Mouse (Mus musculus) layer of hippocampus, adult 2 months (tissue): Measurements from ENCODE around the gene Asb18. TPM values are rescaled to one million over a fixed set of nuclear protein-coding genes. Genes with fewer than 3 reads are reported as not detected.

Experiments
- DNase-seq, 2 experiments: peaks; one replicate each; pipeline ENCODE4 v3.0.0; 2022; ENCODE audit warnings: low spot score in 2 of 2
- H3K27ac ChIP-seq: fragments of 200-600 bp; 2 replicates; pipeline ENCODE4 v1.8.1; 2022
- H3K4me3 ChIP-seq: fragments of 200-600 bp; 2 replicates; pipeline ENCODE4 v1.8.1; 2022; ENCODE audit warnings: mild to moderate bottlenecking
- CTCF ChIP-seq: fragments of 200-600 bp; conservative IDR thresholded peaks from 2 replicates; pipeline ENCODE4 v1.8.1; 2022; ENCODE audit warnings: antibody characterized with exemption, mild to moderate bottlenecking, moderate library complexity
- total RNA-seq, 2 experiments: library from RNA; stranded (reverse); gene quantifications; 2 replicates each; pipeline ENCODE4 v1.2.3; 2021

The Asb18 gene
- total RNA-seq, 2 experiments from 2014 or later: 2.5 to 3.2 TPM

DNA sequence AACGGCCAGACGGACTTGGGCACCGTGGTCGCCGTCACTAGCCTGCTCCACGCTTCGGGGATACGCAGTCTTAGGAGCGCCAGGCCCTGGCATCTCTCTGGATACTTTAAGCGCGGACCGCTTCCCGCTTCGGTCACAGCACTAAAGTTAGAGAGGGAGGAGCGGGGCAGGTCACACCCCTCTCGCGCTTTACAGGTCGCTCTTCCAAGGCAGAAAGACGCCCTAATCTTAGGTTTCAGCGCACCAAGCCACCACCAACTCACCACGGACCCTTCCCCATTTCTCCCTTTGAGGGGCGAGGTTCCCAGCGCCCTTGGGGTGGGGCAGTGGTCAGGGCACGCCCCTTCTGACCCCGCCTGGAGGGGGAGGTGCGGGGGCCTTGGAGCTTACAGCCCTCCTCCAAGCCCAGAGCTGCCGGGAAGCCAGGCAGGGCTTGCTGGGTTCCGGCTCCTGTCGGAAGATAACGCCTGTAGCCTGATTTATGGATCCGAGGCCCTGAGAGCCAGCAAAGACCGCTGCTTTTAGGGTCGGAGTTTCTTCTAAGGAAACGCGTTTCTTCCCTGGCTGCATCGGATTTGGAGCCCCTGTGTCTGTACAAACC, 87.3 kb downstream of the Asb18 start:
- DNase-seq: no peak
- H3K4me3 ChIP-seq: no peak overlapping the region; the same call in 1 of the 2 replicates
- H3K27ac ChIP-seq: no peak overlapping the region
- TF ChIP-seq CTCF: no peak

DNA sequence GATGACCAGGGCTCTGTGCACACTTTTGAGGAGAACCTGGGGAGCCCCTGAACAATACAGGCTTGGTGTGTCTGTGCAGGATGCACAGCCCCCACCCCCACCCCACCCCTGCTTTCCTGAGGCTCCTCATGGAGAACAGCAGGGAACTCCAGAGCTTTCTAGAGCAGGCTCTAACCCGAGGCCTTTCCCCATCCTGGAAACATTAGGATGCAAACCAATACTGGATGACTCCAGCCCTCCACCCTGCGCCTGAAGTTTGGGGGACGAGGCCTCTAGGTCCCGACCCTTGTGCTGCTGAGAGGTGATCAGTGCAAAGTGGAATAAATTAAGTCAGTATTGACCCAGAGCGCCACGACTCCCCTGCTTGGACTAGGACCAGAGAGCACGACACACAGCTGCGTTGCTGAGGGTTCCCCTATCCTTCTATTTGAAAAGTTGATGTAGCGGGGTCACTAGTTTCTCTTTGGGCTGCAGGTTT, 87.8 kb downstream of the Asb18 start:
- no peak overlapping the region for H3K27ac ChIP-seq
- no peak for DNase-seq
- TF ChIP-seq CTCF: no peak
- H3K4me3 ChIP-seq: no peak overlapping the region

DNA sequence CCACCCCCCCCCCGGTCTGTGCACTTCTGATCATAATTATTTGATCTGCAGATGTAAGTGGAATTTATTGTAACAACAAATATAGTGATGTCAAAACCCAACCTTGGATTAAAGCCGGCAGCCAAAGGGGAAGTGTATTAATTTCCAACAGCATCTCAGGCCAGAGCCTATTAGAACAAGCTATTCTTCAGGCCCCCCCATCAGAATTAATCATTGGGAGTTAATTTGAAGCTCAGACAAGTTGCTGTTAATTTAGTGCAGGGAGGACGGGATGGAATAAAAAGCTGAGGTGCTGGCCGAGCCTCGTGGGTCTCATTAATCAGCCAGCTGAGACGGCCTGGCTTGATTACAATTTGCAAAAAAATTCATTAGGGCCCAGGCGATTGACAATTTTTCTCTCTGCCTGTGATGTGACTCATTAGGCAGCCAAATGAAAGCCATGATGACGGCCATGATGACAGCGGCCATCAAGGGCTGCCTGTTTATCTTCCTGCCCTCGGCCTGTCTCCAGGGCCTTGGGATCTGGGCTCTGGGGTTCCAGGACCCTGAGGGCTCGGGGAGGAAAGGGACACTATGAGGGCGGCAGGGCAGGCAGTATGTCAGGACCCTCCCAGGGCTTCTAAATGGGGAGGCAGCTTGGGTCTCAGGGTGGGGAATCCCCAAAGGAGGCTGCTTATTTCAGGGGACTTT, 88.8 kb downstream of the Asb18 start:
- no peak for DNase-seq
- H3K4me3 ChIP-seq: no peak overlapping the region
- H3K27ac ChIP-seq: no peak overlapping the region
- no peak for TF ChIP-seq CTCF

DNA sequence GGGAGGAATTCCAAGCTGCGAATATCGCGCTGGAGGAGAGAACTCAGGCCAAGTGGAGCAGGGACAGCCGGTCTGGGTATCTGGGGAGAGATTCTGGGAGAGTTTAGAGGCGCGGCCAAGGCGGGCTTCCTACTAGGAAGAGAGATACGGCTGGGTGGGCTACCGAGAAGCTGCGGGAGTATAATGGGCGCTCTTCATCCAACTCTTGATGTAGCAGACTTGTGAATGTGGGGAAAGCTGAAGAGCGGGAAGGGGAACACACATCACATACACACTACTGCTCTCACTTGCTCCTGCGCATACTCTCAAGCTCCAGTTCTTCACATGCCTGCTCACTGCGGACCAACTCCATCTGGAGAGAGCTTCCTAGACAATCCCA, 90.8 kb downstream of the Asb18 start:
- Histone ChIP-seq H3K27ac (no peak overlapping the region), H3K4me3 (no peak overlapping the region)
- DNase-seq: no peak
- no peak for TF ChIP-seq CTCF

DNA sequence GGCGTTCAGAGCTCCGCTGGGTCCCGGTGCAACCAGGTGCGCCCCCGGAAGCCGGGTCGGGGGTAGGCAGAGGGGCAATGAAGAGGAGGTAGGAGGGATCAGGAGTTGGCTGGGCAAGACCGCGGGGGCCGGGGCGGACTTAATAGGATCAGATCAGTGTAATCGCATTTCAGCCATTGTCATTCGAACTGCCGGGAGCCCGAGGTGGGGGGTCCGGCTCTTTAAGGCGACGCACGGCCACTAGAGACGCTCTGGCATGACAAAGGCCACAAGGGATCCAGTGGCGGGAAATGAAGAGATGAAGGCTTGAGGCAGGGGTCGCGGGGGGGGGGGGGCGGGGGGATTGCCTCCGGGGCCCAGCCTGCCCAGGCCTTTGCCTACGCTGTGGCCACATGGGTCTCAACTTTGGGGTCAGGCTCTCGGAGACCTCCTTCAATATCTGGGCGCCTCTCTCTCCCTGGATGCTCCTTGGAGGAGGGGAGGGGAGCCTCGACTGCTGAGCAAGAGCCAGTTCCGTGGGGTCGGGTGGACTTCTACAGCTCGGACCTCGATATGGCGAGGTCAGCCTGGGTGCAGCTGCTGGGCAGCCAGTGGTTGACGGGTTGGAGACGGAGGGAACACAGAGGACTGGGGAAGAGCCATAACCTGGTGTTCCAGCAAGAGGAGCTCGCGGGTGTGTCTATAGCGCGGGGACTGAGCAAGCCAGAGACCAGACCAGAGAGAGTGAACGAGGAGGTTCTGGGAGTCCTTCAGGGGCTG, 91.4 kb downstream of the Asb18 start:
- Histone ChIP-seq H3K27ac (no peak overlapping the region), H3K4me3 (no peak overlapping the region)
- DNase-seq: no peak
- TF ChIP-seq CTCF: no peak

DNA sequence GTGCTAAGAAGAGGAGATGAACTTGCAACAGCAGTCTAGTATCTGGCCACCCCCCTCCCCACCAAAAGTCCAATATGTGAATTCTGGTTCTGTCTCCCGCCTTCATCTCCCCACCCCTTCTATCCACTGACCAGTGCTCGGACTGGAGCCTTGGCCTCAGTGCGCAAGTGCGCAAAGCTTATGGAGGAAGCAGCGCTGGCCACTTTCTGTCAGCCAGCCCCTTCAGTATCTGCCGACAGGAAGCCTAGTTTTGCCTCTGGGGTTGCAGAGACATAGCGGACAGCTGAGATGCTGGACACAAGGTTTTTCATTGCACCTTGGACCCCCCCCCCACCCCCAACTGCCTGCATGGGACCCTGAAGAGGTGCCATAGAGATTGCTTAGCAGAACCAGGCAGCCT, 92.2 kb downstream of the Asb18 start:
- DNase-seq: no peak
- no peak overlapping the region for H3K4me3 ChIP-seq
- no peak overlapping the region for H3K27ac ChIP-seq
- TF ChIP-seq CTCF: no peak

DNA sequence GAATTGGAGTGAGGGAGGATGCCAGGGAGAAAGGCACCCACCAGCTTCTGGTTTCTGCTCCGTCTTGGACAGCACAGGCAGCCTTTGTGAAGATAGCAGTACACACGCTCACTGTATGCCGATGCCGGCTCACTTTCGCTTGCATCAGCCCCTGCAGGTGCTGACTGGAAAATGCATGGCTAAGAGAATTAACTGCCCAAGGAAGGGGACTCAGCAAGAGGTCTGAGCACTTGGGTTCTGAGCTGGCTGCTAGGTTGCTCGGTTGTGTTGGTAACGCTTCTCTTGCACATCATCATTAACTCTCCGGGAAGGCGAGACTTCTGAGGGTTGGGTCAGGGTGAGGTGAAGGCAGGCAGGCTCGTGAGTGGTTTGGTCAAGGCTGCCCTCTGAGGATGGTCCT, 92.7 kb downstream of the Asb18 start:
- H3K27ac ChIP-seq: no peak overlapping the region
- no peak overlapping the region for H3K4me3 ChIP-seq
- DNase-seq: no peak
- TF ChIP-seq CTCF: peak; percentile 23; the same call in 1 of the 2 replicates

DNA sequence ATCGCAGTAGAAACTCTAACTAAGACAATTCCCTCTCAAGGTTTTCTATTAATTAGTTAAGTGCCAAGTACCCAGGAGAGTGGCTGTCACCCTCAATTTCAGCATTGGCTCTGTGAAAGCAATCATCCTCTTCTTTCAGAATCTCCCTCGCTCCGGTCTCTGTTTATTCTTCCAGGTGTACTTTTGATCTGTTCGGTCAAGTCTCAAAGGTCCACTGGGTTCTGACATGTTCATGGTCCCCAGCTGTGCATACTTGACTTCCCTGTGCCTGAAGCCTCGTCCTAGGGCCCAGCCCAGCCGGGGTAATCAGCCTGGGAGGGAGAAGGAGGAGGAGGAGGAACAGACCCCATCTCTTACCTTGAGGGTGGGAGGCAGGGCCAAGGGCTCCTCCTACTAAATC, 95.3 kb downstream of the Asb18 start:
- DNase-seq: no peak
- no peak overlapping the region for H3K27ac ChIP-seq
- no peak overlapping the region for H3K4me3 ChIP-seq
- no peak for TF ChIP-seq CTCF

DNA sequence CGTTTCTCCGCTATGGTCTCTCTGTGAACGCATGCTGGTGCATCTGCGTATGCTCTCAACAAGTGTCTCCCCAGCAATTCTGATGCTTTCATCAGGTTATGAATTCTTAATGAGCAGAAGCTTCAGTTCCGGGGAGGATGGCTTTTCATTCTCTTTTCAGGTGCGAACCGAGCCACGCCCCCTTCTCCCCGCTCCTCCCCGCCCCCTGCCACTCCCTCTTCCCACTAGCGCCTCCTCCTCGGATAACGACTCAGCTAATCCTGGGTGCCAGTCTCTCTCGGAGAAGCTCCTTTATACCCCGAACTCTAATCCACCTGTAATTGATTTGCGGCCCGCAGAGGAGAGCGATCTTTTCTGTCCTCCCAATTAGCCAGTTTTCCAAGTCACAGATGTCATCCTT, 96.4 kb downstream of the Asb18 start:
- DNase-seq: no peak
- TF ChIP-seq CTCF: no peak

DNA sequence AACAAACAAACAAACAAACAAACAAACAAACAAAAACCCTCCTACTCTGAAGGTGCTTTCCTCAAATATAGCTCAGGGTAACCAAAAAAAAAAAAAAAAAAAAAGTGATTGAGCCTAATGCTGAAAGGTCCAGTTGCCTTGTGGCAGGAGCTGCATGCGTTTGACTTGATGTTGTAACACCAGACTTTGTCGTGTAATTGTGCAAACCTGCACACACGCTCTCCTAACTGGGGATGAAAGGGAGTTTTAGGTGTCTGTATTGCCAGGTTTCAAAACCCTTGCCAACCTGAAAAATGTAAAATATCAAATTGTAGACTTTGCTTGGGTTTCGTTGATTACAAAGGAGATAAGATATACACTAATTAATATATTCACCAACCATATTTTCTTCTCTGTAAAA, 100.9 kb downstream of the Asb18 start:
- Histone ChIP-seq H3K4me3 (no peak overlapping the region), H3K27ac (no peak overlapping the region)
- no peak for DNase-seq
- no peak for TF ChIP-seq CTCF

More for the DNA sequence above, 96.4 kb downstream of the Asb18 start:
- Histone ChIP-seq H3K4me3 (no peak overlapping the region), H3K27ac (no peak overlapping the region)

DNA sequence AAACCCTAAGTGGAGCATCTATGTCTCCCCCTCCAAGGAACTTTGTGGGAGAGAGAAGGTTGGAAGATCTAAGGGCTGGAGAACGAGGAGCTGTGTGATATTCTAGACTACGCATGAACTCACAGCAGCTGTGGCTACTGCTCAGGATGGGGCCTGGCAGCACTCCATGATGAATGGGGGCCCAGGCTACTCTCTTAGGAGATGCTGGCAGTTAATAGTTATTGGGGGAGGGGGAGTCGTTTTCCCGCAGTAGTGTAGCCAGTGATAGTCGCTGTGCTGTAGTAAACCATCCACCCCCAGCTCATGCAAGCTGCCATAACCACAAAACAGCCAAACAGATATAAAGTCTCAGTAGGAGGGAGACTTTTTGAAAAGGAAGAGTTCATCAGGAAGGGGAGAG, 102.1 kb downstream of the Asb18 start:
- Histone ChIP-seq H3K27ac (no peak overlapping the region), H3K4me3 (no peak overlapping the region)
- no peak for DNase-seq
- TF ChIP-seq CTCF: no peak

DNA sequence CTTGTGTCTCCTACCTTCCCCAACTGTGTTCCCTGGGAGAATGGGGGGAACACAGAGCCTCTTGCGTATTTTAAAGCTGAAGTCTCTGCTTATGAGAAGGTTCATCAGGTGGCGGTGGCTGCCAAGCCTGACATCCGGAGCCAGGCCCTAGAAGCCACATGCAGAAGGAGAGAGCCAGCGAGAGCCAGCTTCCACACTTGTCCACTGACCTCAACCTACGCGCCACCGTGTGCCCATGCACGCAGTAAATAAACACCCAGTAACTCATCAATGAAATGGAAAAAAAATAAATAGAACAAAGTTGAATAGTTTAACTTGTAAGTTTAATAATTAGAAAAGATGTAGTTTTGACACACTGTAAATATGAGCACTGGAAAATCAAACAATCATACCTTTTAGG, 104.7 kb downstream of the Asb18 start:
- DNase-seq: no peak
- no peak for TF ChIP-seq CTCF

DNA sequence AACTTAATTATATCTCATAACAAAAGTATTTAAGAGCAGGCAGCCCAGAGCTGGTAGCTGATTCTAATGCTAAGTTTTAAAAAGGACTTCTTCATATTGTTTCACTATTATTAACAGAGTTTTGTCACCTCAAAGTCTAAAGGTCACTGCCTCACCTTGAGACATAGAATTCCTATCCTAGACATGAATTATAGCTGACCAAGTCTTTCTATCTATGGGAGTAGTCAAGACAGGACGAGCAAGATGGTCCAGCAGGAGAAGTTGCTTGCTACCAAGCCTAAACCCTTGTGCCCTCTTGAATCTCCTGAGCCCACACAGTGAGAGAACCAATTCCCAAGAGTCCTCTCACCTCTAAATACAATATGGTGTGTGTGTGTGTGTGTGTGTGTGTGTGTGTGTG, 111.8 kb downstream of the Asb18 start:
- Histone ChIP-seq H3K4me3 (no peak overlapping the region), H3K27ac (no peak overlapping the region)
- no peak for DNase-seq
- TF ChIP-seq CTCF: no peak

More for the DNA sequence above, 104.7 kb downstream of the Asb18 start:
- Histone ChIP-seq H3K4me3 (no peak overlapping the region), H3K27ac (no peak overlapping the region)
